Mouse (Mus musculus): ENCODE measurements around the gene Ak1. TPM values are rescaled to one million over a fixed set of nuclear protein-coding genes. Genes with fewer than 3 reads are reported as not detected.

Ak1 gene
- polyA plus RNA-seq, 1 experiment from 2014 or later = 2.2 TPM

- no peaks in the 10 kb centered on the region for H3K9me3 ChIP-seq (replicated peaks)
- no peak overlapping the region for H3K4me2 ChIP-seq
- no peak overlapping the region for H3K4me3 ChIP-seq (replicated peaks)
- no peaks in the 10 kb centered on the region for H3K27me3 ChIP-seq
- 82% methylated on average over 4 of the region's 4 CpGs for WGBS (ENCODE audit: insufficient replicate concordance)
- peaks cover 66% of the 10 kb centered on the region for H3K36me3 ChIP-seq
- peaks cover 27% of the 10 kb centered on the region for H3K4me1 ChIP-seq (replicated peaks)
- H3K9ac ChIP-seq = no peak overlapping the region
- H3K27ac ChIP-seq = no peak overlapping the region
- no peak for DNase-seq
- ATAC-seq (ENCODE audit: low read depth) = no peak
These were observed 4.0 kb upstream of the Ak1 start for GRCm38 (mm10) chr2:32617601-32618000.

GRCm38 (mm10) chr2:32618051-32618450, 3.5 kb upstream of the Ak1 start:
- H3K9me3 ChIP-seq (replicated peaks) = no peaks in the 10 kb centered on the region
- H3K36me3 ChIP-seq = peaks cover 61% of the 10 kb centered on the region

GRCm38 (mm10) chr2:32620682-32621516, 659 bp upstream of the Ak1 start:
- Histone ChIP-seq H3K4me3 (replicated peaks) (no peak overlapping the region), H3K27me3 (no peaks in the 10 kb centered on the region), H3K27ac (peak overlapping the region; percentile 67), H3K9me3 (replicated peaks) (no peaks in the 10 kb centered on the region), H3K4me2 (no peak overlapping the region), H3K36me3 (peaks cover 39% of the 10 kb centered on the region), H3K9ac (no peak overlapping the region), H3K4me1 (replicated peaks) (peaks cover 47% of the 10 kb centered on the region)
- ATAC-seq (ENCODE audit: low read depth) = peak; percentile 67
- 37% methylated on average over 4 of the region's 4 CpGs for WGBS (ENCODE audit: insufficient replicate concordance)
- no peak for DNase-seq

More at GRCm38 (mm10) chr2:32618051-32618450, 3.5 kb upstream of the Ak1 start:
- Histone ChIP-seq H3K9ac (no peak overlapping the region), H3K27me3 (no peaks in the 10 kb centered on the region), H3K27ac (no peak overlapping the region), H3K4me3 (replicated peaks) (no peak overlapping the region), H3K4me1 (replicated peaks) (peaks cover 27% of the 10 kb centered on the region), H3K4me2 (no peak overlapping the region)
- 87% methylated on average over 9 of the region's 9 CpGs for WGBS (ENCODE audit: insufficient replicate concordance)
- DNase-seq (no peak), ATAC-seq (ENCODE audit: low read depth) (no peak)

- no peaks in the 10 kb centered on the region for H3K27me3 ChIP-seq
- H3K36me3 ChIP-seq = peaks cover 8% of the 10 kb centered on the region
- DNase-seq (no peak), ATAC-seq (ENCODE audit: low read depth) (no peak)
- H3K27ac ChIP-seq = no peak overlapping the region
- H3K4me2 ChIP-seq = no peak overlapping the region
- no peaks in the 10 kb centered on the region for H3K9me3 ChIP-seq (replicated peaks)
- no peak overlapping the region for H3K9ac ChIP-seq
- no peak overlapping the region for H3K4me3 ChIP-seq (replicated peaks)
- 57% methylated on average over 5 of the region's 5 CpGs for WGBS (ENCODE audit: insufficient replicate concordance)
- peaks cover 53% of the 10 kb centered on the region for H3K4me1 ChIP-seq (replicated peaks)
These were observed 2.7 kb downstream of the Ak1 start for GRCm38 (mm10) chr2:32624111-32624748.

GRCm38 (mm10) chr2:32625212-32625872, 3.8 kb downstream of the Ak1 start:
- no peaks in the 10 kb centered on the region for H3K27me3 ChIP-seq
- ATAC-seq (ENCODE audit: low read depth) (no peak), DNase-seq (no peak)
- H3K4me3 ChIP-seq (replicated peaks) = peak overlapping the region; percentile 25; the same call in 1 of the 2 replicates
- no peak overlapping the region for H3K27ac ChIP-seq
- no peaks in the 10 kb centered on the region for H3K36me3 ChIP-seq
- H3K9me3 ChIP-seq (replicated peaks) = no peaks in the 10 kb centered on the region
- peak overlapping the region; percentile 52 for H3K4me2 ChIP-seq
- H3K4me1 ChIP-seq (replicated peaks) = peaks cover 43% of the 10 kb centered on the region
- peak overlapping the region; percentile 52 for H3K9ac ChIP-seq
- WGBS (ENCODE audit: insufficient replicate concordance) = 4% methylated on average over 13 of the region's 13 CpGs

GRCm38 (mm10) chr2:32625873-32626694, 4.5 kb downstream of the Ak1 start:
- H3K4me1 ChIP-seq (replicated peaks) = peaks cover 36% of the 10 kb centered on the region
- H3K27me3 ChIP-seq = no peaks in the 10 kb centered on the region
- no peaks in the 10 kb centered on the region for H3K36me3 ChIP-seq
- H3K4me3 ChIP-seq (replicated peaks) = no peak overlapping the region
- no peak for ATAC-seq (ENCODE audit: low read depth)
- H3K4me2 ChIP-seq = peak overlapping the region; percentile 52
- WGBS (ENCODE audit: insufficient replicate concordance) = 67% methylated on average over 5 of the region's 5 CpGs
- no peaks in the 10 kb centered on the region for H3K9me3 ChIP-seq (replicated peaks)
- no peak overlapping the region for H3K9ac ChIP-seq
- H3K27ac ChIP-seq = no peak overlapping the region
- no peak for DNase-seq

GRCm38 (mm10) chr2:32627266-32628043, 5.9 kb downstream of the Ak1 start:
- Histone ChIP-seq H3K9ac (no peak overlapping the region), H3K4me1 (replicated peaks) (peaks cover 26% of the 10 kb centered on the region), H3K9me3 (replicated peaks) (no peaks in the 10 kb centered on the region), H3K4me3 (replicated peaks) (no peak overlapping the region), H3K36me3 (no peaks in the 10 kb centered on the region), H3K27me3 (no peaks in the 10 kb centered on the region), H3K27ac (no peak overlapping the region), H3K4me2 (no peak overlapping the region)
- 79% methylated on average over 20 of the region's 20 CpGs for WGBS (ENCODE audit: insufficient replicate concordance)
- DNase-seq (no peak), ATAC-seq (ENCODE audit: low read depth) (no peak)

GRCm38 (mm10) chr2:32628044-32628550, 6.5 kb downstream of the Ak1 start:
- H3K4me1 ChIP-seq (replicated peaks) = peaks cover 26% of the 10 kb centered on the region
- no peak overlapping the region for H3K9ac ChIP-seq
- no peak overlapping the region for H3K27ac ChIP-seq

GRCm38 (mm10) chr2:32628729-32629128, 7.2 kb downstream of the Ak1 start:
- no peak overlapping the region for H3K4me3 ChIP-seq (replicated peaks)
- H3K36me3 ChIP-seq = no peaks in the 10 kb centered on the region
- no peak overlapping the region for H3K4me2 ChIP-seq
- no peaks in the 10 kb centered on the region for H3K27me3 ChIP-seq
- DNase-seq = no peak
- no peak overlapping the region for H3K9ac ChIP-seq
- ATAC-seq (ENCODE audit: low read depth) = no peak
- no peak overlapping the region for H3K27ac ChIP-seq
- 71% methylated on average over 5 of the region's 5 CpGs for WGBS (ENCODE audit: insufficient replicate concordance)
- peaks cover 26% of the 10 kb centered on the region for H3K4me1 ChIP-seq (replicated peaks)
- H3K9me3 ChIP-seq (replicated peaks) = no peaks in the 10 kb centered on the region

More at GRCm38 (mm10) chr2:32628044-32628550, 6.5 kb downstream of the Ak1 start:
- 59% methylated on average over 4 of the region's 4 CpGs for WGBS (ENCODE audit: insufficient replicate concordance)
- no peaks in the 10 kb centered on the region for H3K27me3 ChIP-seq
- no peaks in the 10 kb centered on the region for H3K9me3 ChIP-seq (replicated peaks)
- DNase-seq = no peak
- ATAC-seq (ENCODE audit: low read depth) = no peak
- no peak overlapping the region for H3K4me3 ChIP-seq (replicated peaks)
- no peak overlapping the region for H3K4me2 ChIP-seq
- H3K36me3 ChIP-seq = no peaks in the 10 kb centered on the region

GRCm38 (mm10) chr2:32629276-32629976, 7.9 kb downstream of the Ak1 start:
- 50% methylated on average over 9 of the region's 9 CpGs for WGBS (ENCODE audit: insufficient replicate concordance)
- H3K4me2 ChIP-seq = no peak overlapping the region
- H3K9me3 ChIP-seq (replicated peaks) = no peaks in the 10 kb centered on the region
- no peak for DNase-seq
- H3K4me1 ChIP-seq (replicated peaks) = peaks cover 23% of the 10 kb centered on the region
- no peak overlapping the region for H3K27ac ChIP-seq
- H3K27me3 ChIP-seq = no peaks in the 10 kb centered on the region
- no peak overlapping the region for H3K4me3 ChIP-seq (replicated peaks)
- no peaks in the 10 kb centered on the region for H3K36me3 ChIP-seq
- ATAC-seq (ENCODE audit: low read depth) = no peak
- H3K9ac ChIP-seq = no peak overlapping the region
